Mouse (Mus musculus): ENCODE results near the gene Alg6.

DNA sequence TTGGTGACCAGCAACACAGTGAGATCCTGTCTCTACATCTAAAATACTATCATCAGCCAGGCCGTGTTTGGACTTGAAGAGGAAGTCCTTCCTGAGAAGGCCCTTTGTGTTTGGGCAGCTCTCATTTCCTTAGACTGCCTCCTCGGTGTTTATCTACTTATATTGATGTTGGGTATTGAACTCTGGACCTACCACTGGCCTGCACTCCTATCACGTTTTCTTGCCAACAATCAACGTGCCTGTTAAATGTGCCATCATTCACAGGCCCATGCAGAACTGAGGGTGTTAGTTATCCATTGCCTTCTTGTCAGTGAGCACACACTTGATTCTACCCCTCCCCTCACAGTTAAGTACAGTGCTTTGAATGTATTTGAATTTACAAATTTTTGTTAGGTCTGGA is 2.4 kb downstream of the Alg6 start:
- TF ChIP-seq POLR2A (IDR thresholded peaks at IDR 0.05; ENCODE audit: control insufficient read depth, extremely low read depth, insufficient read depth, low read length, poor library complexity), result no peak
- TF ChIP-seq CTCF (IDR thresholded peaks at IDR 0.05; ENCODE audit: borderline replicate concordance, control insufficient read depth, extremely low read depth, insufficient read depth, low read length, poor library complexity), result no peak
